Mouse (Mus musculus) erythroid progenitor cell, adult 5-6 weeks (primary cell): ENCODE measurements around the gene Rpa1. TPM values are rescaled to one million over a fixed set of nuclear protein-coding genes. Genes with fewer than 3 reads are reported as not detected.
A peak's percentile ranks its signal among the peaks of the same experiment; 100 is the strongest.
"Not testable (repeated sequence)": the region's sequence is repeated elsewhere in the genome, so short reads cannot be mapped to it uniquely, and the experiment has no call there.

Experiments used
- ATAC-seq: replicated peaks from 2 replicates; pipeline ENCODE4 v1.8.0; 2016; ENCODE audit warnings: moderate number of reproducible peaks, mild to moderate bottlenecking, moderate TSS enrichment, inconsistent platforms; ENCODE audit not compliant: poor library complexity, low FRiP score, severe bottlenecking
- total RNA-seq, 2 experiments: library from RNA; stranded (forward) in 1 of 2; stranded (reverse) in 1 of 2; fragments of 150-400 nt in 1 of 2; fragments of 186-747, 209-891 nt in 1 of 2; gene quantifications; 2 replicates each; pipeline versions ENCODE4 v1.2.3 to v1.2.4; 2015 to 2017; ENCODE audit warnings: low replicate concordance in 2 of 2

The Rpa1 gene
- 76.7 and 95.5 TPM in 2 replicates for total RNA-seq (2015; ENCODE audit: low replicate concordance)
- total RNA-seq (2017; ENCODE audit: low replicate concordance): 100 and 110 TPM in 2 replicates

DNA sequence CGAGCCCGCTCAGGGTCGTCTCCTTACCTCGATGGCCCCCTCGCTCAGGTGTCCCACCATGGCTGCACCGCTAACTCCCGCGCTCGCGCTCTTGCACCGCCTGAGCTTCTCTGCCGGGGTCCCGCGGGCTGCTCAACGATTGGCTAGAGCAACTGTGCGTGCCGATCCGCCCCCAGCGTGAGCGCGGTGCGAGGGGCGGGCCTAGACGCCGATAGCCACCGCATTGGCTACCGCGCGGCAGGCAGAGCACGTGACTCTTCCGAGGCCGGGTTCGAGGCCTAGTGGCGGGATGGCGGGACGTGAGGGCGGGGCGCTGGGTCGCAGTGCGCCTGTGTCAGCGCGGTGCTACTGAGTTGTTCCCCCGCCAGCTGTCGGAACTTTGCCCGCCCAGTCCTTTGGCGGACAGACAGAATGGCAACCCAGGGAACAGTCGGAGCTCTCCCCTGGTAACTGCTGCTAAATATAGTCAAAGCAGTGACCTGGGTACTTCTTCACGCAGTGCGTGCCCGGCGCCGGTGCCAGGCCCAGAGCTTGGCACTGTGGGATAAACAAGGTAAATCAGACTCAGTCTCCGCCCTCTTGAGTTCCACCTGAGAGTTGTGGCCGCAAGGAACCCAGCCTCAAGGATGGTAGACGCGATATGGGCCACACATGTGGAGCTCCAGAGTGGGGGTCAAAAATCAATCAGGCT is at the start of gene Rpa1, which contains the start of gene Smyd4:
Gene Rpa1 (minus strand): TSS at position 126 of the 691 bp plus-strand sequence.
Gene Smyd4 (plus strand): TSS at position 235 of the 691 bp plus-strand sequence.
- peak; percentile 99 for ATAC-seq

DNA sequence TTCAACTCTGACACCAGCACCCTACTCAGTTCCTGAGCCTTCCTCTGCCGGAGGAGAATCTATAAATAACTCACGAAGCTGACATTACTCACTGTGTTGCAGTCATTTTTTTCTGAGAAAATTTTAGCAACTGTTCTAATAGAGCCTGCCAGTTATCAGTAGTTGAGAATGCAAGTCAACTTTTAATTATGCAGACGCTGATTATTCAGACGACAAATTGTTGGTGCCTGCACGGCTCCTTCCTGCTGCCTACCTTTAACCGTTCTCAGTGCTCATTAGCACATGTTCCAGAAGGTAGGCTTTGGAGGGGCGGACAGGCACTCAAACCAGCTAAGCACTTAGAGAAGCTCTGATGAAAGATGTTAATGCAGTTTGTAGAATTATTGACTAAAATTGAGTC is 49.3 kb upstream of the Rpa1 start:
- no peak for ATAC-seq

DNA sequence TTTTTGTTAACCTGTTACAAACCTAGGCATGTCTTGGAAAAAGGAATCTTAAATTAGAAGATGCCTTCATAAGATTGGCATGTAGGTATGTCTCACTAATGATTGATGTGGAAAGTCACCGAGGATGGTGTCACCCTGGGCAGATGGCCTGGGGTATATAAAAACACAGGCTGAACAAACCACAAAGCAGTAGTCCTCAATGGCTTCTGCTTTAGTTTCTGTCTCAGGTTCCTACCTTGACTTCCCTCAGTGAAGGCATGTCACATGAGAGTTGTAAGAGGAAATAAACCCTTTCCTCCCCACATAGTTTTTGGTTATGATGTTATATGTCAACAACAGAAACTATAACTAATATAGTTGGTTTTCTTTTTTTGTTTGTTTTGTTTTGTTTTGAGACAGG is 47.5 kb upstream of the Rpa1 start:
- ATAC-seq: no peak

DNA sequence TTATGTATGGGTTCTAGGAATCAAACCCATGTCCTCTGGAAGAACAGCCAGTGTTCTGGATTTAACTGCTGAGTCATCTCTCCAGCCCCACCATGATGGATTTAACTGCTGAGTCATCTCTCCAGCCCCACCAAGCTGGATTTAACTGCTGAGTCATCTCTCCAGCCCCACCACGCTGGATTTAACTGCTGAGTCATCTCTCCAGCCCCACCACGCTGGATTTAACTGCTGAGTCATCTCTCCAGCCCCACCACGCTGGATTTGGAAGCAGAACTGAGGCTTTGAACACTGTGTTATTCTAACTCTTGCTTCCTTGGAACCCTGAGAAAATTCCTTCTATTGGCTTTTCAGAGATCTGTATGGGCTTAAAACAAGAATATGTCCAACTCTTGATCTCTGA is 35.4 kb upstream of the Rpa1 start:
- peak; percentile 34 for ATAC-seq

DNA sequence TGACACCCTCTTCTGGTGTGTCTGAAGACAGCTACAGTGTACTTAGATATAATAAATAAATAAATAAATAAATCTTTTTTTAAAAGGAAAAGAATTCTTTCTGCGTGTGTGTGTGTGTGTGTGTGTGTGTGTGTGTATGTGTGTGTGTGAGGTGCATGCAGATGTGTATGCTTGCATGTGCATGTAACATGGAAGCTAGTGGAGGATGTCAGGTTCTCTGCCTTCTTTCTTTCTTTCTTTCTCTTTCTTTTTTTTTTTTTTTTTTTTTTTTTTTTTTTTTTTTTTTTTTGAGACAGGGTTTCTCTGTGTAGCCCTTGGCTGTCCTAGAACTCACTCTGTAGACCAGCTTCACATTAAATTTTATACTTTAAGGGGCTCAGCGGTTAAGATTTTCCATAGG is 30.7 kb upstream of the Rpa1 start:
- ATAC-seq: not testable (repeated sequence)

DNA sequence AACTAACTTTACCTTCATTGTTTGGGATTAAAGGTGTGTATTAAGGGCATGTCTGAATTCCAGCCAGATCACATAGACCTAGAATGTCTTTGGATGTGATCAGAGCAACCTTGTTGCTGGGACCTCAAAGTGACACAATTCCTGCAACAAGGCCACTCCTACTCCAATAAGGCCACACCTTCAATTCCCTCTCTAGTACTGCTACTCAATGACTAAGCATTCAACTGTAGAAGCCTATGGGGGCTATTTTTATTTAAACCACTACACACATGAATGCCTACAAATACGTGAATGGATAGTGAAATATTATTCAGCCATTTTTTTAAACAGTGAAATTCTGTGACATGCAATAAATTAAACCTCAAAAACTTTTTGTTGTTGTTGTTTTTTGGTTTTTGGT is 29.0 kb upstream of the Rpa1 start:
- peak; percentile 77 for ATAC-seq

DNA sequence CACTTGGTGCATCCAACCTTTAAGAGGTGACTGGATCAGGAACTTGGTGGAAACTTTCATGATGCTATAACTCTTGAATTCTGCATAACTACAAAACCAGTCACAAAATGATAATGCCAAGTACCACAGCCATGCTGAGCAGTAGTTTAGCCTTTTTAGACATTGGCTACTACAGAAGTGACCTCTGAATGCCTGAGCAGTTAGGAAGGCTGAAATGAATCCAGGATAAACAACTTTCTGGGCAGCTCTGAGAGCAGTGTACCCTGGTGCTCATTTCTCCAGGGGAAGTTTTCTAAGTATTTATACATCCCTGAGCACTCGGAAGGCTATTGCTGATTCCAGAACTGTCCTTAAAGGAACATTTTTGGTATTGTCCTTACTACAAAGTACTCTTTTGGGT is 7.4 kb upstream of the Rpa1 start:
- no peak for ATAC-seq

DNA sequence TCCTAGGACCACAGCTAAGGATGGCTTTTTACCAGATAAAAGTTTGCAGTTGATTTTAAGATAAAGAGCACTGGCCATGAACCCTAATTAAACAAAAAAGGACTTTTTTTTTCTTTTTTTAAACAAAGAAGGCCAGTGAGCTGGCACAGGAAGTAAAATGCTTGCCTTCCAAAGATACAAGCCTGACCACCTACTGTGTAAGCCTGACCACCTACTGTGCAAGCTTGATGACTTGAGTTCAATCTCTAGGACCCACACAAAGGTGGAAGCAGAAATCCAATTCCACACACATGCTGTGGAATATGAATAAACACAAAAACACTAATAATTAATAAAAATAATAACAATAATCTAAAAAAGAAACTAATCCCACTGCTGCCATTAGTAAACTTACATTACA is 3.1 kb upstream of the Rpa1 start:
- ATAC-seq: no peak

DNA sequence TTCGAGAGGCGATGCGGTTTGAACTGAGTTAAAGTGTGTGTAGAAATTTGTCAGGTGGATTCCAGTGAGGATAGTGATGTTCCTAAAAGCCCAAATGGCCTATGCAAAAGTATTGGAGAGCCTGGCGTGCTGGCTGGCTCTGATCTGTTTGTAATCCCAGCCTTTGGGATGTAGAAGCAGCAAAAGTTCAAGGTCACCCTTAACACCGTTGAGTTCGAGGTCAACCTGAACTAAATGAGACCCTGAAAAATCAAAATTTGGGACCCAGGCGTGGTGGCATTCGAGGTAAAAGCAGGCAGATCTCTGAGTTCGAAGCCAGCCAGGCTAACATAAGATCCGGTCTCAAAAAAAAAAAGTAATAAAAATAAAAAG is 752 bp upstream of the Rpa1 start:
- no peak for ATAC-seq

DNA sequence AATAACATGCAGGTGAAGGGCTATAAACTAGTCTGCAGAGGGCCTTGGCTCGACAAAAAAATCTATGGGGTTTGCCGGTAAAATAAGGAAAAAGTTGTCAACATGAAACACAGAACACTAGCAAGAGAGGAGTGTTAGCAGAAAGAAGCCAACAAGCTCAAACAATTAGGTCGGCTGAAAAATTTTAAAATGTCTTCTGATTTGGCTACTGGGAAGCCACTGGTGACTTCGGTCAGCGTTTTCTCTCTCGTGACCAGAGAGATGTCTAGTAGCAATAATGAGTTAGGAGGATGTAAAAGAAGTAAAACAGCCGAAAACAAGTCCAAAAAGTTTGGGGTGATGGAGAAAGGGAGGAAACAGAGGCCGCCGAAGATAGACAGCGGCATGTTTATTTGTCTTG is 528 bp downstream of the Rpa1 start:
- 0 out of 2 replicates have a peak, but pooled peaks have one; percentile 2 for ATAC-seq

DNA sequence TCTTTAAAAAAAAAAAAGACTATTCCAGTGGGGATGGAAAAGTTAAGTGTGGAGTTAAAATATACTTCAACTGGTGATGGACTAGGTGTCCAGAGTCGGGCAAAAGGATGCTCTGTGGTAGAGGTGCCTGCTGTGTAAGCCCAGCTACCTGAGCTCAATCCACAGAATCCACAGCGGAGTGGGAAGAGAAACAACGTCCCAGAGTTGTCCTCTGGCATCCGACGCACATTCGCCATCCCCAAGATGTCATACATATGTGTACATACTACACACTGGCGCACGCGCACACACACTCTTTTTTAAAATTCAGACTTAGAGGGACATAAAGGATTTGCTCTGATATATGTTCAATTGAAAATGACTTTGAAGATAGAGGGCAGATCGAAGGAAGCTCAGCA is 937 bp downstream of the Rpa1 start:
- ATAC-seq: no peak

DNA sequence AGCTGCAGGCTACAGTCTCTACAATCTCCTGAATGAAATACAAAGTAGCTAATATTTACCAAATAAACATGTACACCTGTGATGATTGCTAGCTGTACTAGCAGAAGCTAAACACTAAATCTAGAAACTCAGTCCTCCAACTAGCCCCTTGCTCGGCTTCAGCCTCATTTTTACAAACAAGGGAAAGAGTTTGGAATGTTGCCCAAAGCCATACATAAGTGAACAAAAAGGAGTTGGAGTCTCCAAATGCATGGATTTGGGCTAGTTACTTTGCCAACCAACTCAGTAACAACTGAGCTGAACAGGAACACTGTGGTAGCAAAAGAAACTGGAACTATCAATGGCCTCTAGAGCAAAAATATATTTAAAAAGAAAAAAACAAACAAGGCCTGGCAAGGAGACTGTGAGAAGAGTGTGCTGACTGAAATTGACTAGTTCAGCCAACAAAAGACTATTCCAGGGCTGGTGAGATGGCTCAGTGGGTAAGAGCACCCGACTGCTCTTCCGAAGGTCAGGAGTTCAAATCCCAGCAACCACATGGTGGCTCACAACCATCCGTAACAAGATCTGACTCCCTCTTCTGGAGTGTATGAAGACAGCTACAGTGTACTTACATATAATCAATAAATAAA is 1.5 kb downstream of the Rpa1 start:
- no peak for ATAC-seq

DNA sequence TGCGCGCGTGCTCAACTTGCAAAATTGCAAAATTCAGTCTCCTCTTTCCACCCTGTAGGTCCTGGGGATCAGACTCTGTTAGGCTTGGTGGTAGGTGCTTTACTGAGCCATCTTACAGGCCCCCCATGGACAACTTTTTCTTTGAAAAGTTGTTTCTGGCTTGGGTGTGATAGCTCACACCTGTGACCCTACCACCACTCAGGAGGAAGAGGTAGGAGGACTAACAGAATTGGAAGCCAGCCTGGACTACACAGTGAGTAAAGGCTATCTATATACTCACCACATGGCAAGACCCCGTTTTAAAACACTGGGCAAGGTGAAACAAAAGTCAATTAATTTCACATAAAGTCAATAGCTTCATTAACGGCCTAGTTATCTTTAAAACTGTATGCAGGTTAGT is 3.4 kb downstream of the Rpa1 start:
- no peak for ATAC-seq

DNA sequence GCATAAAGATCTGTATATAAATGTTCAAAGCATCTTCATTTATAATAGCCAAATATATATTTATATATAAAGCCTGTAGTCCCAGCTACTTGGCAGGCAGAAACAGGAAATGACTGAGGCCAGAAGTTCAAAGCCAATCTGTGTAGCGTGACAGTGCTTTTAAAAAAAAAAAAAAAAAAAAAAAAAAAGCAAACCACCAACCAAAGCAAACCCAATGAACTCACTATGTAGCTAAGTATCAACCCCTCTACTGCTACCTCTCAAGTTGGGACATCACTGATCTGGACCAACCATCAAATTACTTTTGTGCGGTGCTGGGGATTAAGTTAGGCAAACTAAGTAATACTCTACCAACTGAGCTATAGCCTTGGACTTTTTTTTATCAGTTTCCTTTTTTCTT is 4.0 kb downstream of the Rpa1 start:
- no peak for ATAC-seq

DNA sequence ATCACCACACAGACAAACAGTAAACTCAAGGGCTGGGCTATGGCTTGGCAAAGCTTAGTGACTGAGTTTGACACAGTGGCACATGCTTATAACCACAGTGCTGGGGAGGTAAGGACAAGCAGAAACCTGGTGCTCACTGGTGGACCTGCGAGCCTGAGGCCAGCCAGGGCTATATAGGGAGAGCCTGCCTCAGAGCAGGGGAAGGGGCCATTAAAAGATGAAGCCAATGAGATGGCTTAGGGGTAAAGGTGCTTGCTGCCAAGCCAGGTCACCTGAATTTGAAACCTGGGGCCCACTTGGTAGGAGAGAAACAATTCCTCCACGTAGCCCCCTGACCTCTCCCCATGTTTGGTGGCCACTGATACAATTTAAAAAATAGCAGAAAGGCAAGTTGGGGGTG is 5.0 kb downstream of the Rpa1 start:
- no peak for ATAC-seq

DNA sequence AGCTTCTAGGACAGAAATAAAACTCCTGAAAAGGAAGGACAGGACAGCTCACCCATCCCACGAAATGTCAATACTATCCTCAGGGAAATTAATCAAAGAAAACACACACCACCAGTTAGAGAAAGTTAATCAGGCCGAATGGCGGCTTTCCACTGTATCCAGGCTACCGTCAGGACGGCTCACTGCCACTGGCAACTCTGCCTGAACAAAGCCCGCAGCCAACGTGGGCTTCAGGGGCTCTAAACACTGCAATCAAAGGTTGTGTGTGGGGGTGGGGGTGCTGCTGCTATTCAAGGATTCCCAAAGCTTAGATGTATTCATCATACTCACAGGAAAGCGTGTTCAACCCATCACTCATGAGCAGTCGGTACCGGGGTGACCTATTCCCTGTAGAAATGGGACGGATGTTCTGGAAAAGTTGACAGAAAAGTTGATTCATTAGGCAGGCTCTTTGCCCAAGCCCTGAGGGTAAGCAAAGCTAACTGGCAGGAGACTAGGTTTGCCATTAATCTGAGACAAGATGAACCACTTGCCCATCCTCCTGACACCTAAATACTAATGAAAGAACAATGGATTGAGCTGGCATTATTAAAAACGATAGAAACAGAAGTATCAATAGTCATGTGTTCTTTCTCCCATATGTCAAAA is 7.3 kb downstream of the Rpa1 start:
- no peak for ATAC-seq

DNA sequence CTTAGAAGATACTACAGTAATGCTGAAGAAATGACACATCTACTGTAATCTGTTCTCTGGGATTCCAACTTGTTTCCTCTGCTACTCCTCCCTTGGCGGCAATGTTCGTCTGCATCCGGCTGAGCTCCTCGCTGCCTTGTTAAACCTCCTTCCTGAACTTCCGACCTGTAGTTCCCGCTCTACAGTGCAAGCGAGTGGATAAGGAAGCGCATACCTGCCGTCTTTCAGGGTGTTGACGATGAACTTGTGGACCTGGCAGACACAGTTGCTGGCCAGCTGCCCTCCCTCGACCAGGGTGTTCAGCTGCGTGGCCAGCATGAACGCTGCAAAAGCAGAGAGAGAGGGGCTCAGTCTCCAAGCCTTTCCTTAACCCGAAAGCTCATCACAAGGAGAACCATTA is 8.0 kb downstream of the Rpa1 start:
- ATAC-seq: no peak

DNA sequence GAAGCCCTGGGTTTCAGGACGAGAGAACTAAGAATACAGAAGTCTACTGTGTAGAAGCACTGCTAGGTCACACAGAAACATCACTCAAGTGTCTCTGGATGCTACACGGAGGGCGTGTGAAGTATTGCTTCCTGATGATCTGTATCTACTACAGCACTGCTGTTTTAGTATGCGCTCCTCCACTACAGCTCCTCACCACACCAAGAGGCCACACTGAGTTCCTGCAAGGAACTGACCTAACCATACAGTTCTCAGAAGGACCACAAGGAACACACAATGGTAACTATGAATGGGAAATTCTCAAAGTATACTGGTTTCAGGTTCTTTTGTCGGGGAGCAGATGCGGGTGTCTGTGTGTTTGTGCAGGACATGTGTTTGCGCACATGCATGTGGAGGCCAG is 10.9 kb downstream of the Rpa1 start:
- no peak for ATAC-seq

DNA sequence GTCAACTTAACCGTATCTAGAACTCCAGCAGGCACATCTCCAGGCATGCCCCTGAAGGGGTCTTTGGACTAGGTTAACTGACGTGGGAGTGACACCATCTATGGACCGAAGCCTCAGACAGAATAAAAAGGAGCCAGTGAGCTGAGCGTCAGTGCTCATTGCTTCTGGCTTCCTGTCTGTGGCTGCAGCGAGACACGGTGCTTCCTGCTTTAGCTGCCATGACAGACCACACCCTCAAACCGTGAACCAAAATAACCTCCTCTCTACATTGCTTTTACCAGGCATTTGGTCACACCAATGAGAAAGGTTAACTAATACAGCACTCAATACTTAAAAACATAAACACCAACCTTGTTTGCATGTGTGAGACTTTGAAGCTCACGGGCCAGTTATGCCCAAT is 11.4 kb downstream of the Rpa1 start:
- ATAC-seq: no peak; the same call in 1 of the 2 replicates

DNA sequence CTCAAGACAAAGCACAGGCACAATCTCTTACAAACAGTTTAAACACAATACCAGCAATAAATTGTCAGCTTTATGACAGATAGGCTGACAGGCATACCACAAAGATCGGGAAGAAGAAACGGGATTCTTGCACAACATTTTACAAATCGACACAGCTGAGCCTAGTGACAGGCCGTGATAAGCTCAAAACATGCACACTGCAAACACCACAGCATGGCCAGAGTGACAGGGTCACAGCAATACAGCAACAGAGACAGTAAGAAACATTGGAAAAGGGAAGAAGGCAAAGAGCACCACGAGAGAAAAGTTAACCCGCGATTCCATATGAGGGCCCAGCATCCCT is 22.2 kb downstream of the Rpa1 start:
- ATAC-seq: no peak
